Mouse (Mus musculus): Measurements from ENCODE around the gene Olfr745. TPM values are rescaled to one million over a fixed set of nuclear protein-coding genes. Genes with fewer than 3 reads are reported as not detected.

Olfr745 gene
- not detected in 2 replicates for polyA plus RNA-seq (2015; fragmentation: Nextera tagmentation; extraction: Ambion mirVana)

DNA sequence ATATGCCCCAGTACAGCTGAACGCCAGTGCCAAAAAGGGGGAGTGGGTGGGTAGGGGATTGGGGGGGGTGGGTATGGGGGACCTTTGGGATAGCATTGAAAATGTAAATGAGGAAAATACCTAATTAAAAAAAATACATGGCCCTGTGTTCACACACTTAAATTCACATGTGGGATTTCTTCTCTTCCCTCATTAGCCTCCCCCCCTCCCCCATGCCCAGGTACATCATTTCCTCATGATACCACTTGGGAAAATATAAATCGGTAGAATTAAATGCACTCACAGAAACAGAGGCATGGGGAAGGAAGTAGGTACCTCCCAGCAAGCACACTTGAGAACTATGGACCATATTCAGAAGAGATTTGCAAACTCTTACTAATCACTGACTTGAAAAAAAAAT lies at the start of gene Olfr745:
Olfr745 (plus strand) TSS at position 301 of the 400 bp plus-strand sequence.
- no peak within 1 kb of the TSS for H3K27ac ChIP-seq
- no peak for ATAC-seq
- H3K4me3 ChIP-seq = no peak within 1 kb of the TSS
- no peaks in the 10 kb centered on the region for H3K36me3 ChIP-seq (ENCODE audit: poor library complexity, severe bottlenecking)
- H3K9me3 ChIP-seq (replicated peaks) = no peaks in the 10 kb centered on the region
- H3K4me1 ChIP-seq = no peaks in the 10 kb centered on the region
- 89% methylated on average over 2 of the region's 2 CpGs for WGBS
- H3K9ac ChIP-seq = no peak within 1 kb of the TSS
- no peaks in the 10 kb centered on the region for H3K27me3 ChIP-seq
- no peak within 1 kb of the TSS for H3K4me2 ChIP-seq

GRCm38 (mm10) chr14:50614579-50614978 lies 24.6 kb upstream of the Olfr745 start, which contains the start of gene Olfr744:
Gene Olfr744 (plus strand): TSS chr14:50614879.
- H3K36me3 ChIP-seq (ENCODE audit: poor library complexity, severe bottlenecking) = no peaks in the 10 kb centered on the region
- WGBS = 88% methylated on average over 2 of the region's 2 CpGs
- no peaks in the 10 kb centered on the region for H3K4me1 ChIP-seq
- no peak within 1 kb of the TSS for H3K27ac ChIP-seq
- H3K4me2 ChIP-seq = no peak within 1 kb of the TSS
- no peak within 1 kb of the TSS for H3K4me3 ChIP-seq
- no peak for ATAC-seq
- H3K9me3 ChIP-seq (replicated peaks) = no peaks in the 10 kb centered on the region
- no peaks in the 10 kb centered on the region for H3K27me3 ChIP-seq
- H3K9ac ChIP-seq = no peak within 1 kb of the TSS

DNA sequence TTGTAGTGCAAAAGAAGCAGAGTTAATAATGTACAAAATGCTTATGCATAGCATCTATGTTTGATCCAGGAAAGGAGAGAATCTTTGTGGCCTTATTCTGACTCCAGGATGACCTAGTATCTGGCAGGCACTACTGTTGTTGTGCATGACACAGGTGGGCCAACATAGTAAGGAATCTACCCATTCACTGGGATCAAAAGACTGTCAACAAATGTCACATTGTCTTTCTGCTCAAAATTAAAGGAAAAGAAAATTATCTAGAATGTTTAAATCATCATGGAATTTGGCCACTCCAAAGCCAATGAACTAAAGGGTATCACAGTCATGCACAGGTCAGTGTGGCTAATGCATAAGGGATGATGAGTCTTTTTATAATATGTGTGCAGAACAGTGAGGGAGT lies 7.6 kb downstream of the Olfr745 start, which contains the start of gene Olfr746:
Olfr746 (plus strand) TSS at position 301 of the 400 bp plus-strand sequence.
- H3K9ac ChIP-seq = no peak within 1 kb of the TSS

GRCm38 (mm10) chr14:50693106-50693505 lies 53.9 kb downstream of the Olfr745 start, which contains the start of gene Olfr747:
Gene Olfr747 (minus strand): TSS chr14:50693206.
- H3K4me1 ChIP-seq = no peaks in the 10 kb centered on the region
- H3K4me3 ChIP-seq = no peak within 1 kb of the TSS
- H3K9ac ChIP-seq = no peak within 1 kb of the TSS
- H3K27me3 ChIP-seq = no peaks in the 10 kb centered on the region
- H3K9me3 ChIP-seq (replicated peaks) = no peaks in the 10 kb centered on the region
- no peaks in the 10 kb centered on the region for H3K36me3 ChIP-seq (ENCODE audit: poor library complexity, severe bottlenecking)
- H3K27ac ChIP-seq = no peak within 1 kb of the TSS
- H3K4me2 ChIP-seq = no peak within 1 kb of the TSS
- ATAC-seq = no peak
- whole genome bisulfite sequencing = 91% methylated on average over 3 of the region's 3 CpGs

More for the DNA sequence above, 7.6 kb downstream of the Olfr745 start, which contains the start of gene Olfr746:
- H3K4me3 ChIP-seq = no peak within 1 kb of the TSS
- ATAC-seq = no peak
- H3K4me1 ChIP-seq = no peaks in the 10 kb centered on the region
- no peaks in the 10 kb centered on the region for H3K36me3 ChIP-seq (ENCODE audit: poor library complexity, severe bottlenecking)
- H3K27me3 ChIP-seq = no peaks in the 10 kb centered on the region
- H3K9me3 ChIP-seq (replicated peaks) = no peaks in the 10 kb centered on the region
- no peak within 1 kb of the TSS for H3K4me2 ChIP-seq
- no peak within 1 kb of the TSS for H3K27ac ChIP-seq

Other genes with a start within 250 kb of the Olfr745 start
- gene Olfr738, start 231.8 kb upstream of the Olfr745 start, polyA plus RNA-seq (2015; fragmentation: Nextera tagmentation; extraction: Ambion mirVana) = not detected in 2 replicates
- gene Olfr739, start 220.8 kb upstream of the Olfr745 start, polyA plus RNA-seq (2015; fragmentation: Nextera tagmentation; extraction: Ambion mirVana) = not detected in 2 replicates
- gene Olfr740, start 193.8 kb upstream of the Olfr745 start, polyA plus RNA-seq (2015; fragmentation: Nextera tagmentation; extraction: Ambion mirVana) = not detected in 2 replicates
- gene Olfr741, start 166.7 kb upstream of the Olfr745 start, polyA plus RNA-seq (2015; fragmentation: Nextera tagmentation; extraction: Ambion mirVana) = not detected in 2 replicates
- not detected in 2 replicates for gene Olfr742, start 135.8 kb upstream of the Olfr745 start, polyA plus RNA-seq (2015; fragmentation: Nextera tagmentation; extraction: Ambion mirVana)
- not detected in 2 replicates for gene Olfr743, start 117.5 kb upstream of the Olfr745 start, polyA plus RNA-seq (2015; fragmentation: Nextera tagmentation; extraction: Ambion mirVana)
- gene Olfr744, start 24.5 kb upstream of the Olfr745 start, polyA plus RNA-seq (2015; fragmentation: Nextera tagmentation; extraction: Ambion mirVana) = not detected in 2 replicates
- not detected in 2 replicates for gene Olfr746, start 7.7 kb downstream of the Olfr745 start, polyA plus RNA-seq (2015; fragmentation: Nextera tagmentation; extraction: Ambion mirVana)
- gene Olfr747, start 53.8 kb downstream of the Olfr745 start, polyA plus RNA-seq (2015; fragmentation: Nextera tagmentation; extraction: Ambion mirVana) = not detected in 2 replicates
- gene Olfr748, start 68.0 kb downstream of the Olfr745 start, polyA plus RNA-seq (2015; fragmentation: Nextera tagmentation; extraction: Ambion mirVana) = not detected in 2 replicates
- not detected in 2 replicates for gene Olfr749, start 105.7 kb downstream of the Olfr745 start, polyA plus RNA-seq (2015; fragmentation: Nextera tagmentation; extraction: Ambion mirVana)
- gene Ttc5, start 146.1 kb downstream of the Olfr745 start, polyA plus RNA-seq (2015; fragmentation: Nextera tagmentation; extraction: Ambion mirVana) = 128 and 130 TPM in 2 replicates
- not detected in 2 replicates for gene Ccnb1ip1, start 168.3 kb downstream of the Olfr745 start, polyA plus RNA-seq (2015; fragmentation: Nextera tagmentation; extraction: Ambion mirVana)
- 65.0 and 67.2 TPM in 2 replicates for gene Parp2, start 168.5 kb downstream of the Olfr745 start, polyA plus RNA-seq (2015; fragmentation: Nextera tagmentation; extraction: Ambion mirVana)
- gene Tep1, start 231.2 kb downstream of the Olfr745 start, polyA plus RNA-seq (2015; fragmentation: Nextera tagmentation; extraction: Ambion mirVana) = 1.9 and 3.5 TPM in 2 replicates